Mouse (Mus musculus): ENCODE measurements around the gene Scn3a.

DNA sequence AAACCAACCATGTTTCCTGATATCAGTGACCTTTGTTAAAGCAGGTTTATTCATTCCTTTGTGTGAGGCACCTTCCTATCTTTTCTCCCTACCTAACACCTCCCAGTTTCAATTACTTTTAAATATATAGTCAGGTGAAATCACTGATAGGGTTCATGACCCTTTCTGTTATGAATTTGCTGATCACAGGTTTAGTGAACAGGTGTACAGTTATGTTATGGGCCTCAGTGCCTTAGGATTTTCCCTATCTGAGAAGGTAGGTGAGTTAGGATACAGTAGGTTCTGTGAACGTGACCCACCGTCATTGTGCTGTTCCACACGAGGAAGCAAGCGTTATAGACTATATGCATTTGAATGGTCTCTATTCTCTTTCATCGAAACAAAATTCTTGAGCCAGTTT lies 101.7 kb downstream of the Scn3a start:
- no peak for TF ChIP-seq CTCF (IDR thresholded peaks at IDR 0.05; ENCODE audit: low read depth)
- TF ChIP-seq EP300 (IDR thresholded peaks at IDR 0.05; ENCODE audit: low read depth): no peak

Measured in liver, embryonic 14.5 days (tissue).